Mouse (Mus musculus): Measurements from ENCODE around the gene Ptprt.
"Not testable (repeated sequence)": the region's sequence is repeated elsewhere in the genome, so short reads cannot be mapped to it uniquely, and the experiment has no call there.

Gene Ptprt

DNA sequence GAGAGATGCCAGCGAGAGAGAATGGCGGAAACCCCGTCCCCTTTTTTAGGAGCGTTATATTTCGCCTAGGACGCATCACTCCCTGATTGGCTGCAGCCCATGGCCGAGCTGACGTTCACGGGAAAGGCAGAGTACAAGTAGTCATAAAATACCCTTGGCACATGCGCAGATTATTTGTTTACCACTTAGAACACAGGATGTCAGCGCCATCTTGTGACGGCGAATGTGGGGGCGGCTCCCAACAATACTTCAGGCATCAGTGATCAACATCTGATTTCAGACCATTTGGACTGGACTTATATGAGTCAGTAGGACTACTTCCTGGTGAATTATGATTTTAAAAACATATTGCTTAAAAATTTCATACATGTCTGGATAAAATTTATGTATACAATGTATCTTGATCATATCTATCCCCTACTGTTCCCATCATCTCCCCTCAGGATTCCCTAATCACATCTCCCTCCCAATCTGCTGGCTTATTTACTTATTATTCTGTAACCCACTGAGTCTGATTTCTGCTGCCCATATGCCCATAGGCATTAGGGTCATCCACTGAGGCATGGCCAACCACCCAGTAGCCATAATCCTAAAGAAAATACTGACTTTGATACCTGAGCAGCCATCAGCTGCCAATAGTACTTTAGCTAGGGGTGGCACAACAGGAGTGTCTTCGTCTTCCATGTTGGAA is 1148.9 kb downstream of the Ptprt start:
- DNase-seq: not testable (repeated sequence)

DNA sequence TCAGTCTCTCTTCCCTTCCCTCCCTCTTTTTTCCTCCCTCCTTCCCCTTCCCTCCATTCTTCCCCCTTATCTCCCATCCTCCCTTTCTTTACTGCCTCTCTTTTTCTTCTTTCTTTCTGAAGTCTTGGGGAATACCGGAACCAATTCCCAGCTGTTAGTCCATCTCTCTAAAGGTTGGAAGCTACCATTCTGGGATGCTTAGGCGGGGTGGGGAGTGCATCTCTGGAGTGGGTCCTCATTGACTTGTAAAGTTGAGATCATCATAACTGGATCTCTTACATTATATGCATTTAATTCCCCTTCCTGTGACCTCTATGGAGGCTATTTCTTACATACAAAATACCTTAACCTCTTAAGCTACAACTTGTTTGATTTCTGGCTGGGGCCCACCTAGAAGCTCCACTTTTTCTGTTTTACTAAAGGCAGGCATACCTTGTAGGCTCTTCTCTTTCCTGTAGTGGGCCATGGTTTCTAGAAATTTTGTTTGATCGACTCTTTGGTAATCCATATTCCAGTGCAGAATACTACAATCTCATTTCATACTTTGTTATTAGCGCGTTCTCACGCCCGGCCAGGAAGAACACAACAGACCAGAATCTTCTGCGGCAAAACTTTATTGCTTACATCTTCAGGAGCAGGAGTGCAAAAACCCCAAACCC is 1149.7 kb downstream of the Ptprt start:
- DNase-seq: no peak

DNA sequence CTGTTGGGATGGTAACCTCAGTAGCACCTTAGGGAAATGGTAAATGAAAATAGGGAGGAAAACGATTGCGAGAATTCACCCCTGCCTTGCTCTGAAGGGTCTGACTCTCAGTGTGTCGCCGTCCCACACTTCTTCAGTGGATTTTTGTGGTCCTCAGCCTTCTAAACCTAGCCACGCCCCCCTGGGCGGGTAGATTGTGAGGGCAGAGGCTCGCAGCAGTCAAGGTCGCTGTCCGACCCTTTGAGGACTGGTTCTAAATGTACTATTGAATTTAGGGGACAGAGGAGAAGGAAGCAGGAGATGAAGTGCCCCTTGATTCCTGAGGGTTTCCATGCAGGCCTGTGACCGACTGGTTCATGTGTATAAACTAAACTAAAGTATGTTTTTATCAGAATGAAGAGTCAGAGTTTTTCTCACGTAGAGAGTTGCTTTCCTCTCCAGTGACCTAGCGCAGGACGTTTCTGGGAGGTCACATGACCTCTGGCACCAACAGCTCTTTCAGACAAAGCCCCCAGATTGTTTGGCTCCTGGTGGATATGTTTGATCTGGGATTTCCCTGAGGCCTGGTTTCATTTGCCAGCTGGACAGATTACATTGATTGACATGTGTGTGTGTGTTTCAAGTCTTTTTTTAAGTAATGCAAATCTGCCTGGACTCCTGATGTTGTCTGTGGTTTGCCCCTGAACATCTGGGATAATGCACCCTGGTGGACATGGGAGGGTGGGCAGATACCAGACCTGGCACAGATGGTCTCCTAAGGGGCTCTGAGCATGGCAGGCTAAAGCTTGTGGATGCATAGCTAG is 1161.6 kb downstream of the Ptprt start:
- no peak for DNase-seq

DNA sequence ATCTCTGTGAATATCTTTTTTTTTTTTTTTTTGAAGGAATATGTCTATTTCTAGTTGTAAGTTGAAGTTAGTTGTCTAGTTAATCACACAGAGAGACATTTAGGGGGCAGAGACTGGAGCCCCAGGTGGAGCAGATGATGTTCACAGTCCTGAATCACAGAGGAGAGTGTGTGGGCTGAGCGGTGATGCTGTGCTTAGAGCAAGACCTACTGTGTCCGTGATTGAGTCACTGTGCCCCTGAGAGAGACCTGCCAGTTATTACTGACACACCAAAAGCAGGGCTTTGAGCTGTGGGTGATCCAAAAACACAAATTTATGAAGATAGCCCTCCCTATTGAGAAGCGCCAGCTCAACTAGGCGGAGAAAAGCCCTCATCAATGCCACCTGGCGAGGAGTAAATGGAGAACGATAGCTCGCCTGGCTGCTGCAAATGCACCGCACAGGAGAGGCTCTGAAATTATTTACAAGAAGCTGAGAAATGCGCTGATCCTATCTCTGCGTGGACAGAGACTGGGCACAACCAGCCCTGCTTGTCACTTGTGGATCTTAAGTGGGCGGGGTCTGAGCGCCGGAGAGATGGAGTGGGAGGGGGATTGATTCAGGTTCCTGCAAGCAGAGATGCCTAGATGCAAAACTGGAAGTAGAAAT is 1162.4 kb downstream of the Ptprt start:
- no peak for DNase-seq

DNA sequence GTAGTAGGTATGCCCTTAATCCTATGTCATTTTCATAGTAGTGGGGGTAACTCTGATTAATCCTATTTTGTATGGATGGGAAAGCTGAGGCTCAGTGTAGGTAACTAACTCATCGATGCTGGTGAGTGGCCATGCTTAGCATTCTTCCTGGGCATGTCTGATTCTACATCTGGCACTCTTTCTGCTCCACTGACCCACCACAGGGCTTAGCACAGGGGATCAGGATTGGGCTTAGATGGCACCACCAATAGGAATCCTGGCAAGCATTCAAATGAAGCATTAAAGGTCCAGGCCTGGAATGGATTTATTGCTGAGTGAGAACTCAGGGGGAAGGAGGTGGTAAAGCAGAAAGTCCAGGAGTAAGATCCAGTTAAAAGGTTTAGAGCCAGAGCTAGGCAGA is 1179.2 kb downstream of the Ptprt start:
- no peak for DNase-seq

DNA sequence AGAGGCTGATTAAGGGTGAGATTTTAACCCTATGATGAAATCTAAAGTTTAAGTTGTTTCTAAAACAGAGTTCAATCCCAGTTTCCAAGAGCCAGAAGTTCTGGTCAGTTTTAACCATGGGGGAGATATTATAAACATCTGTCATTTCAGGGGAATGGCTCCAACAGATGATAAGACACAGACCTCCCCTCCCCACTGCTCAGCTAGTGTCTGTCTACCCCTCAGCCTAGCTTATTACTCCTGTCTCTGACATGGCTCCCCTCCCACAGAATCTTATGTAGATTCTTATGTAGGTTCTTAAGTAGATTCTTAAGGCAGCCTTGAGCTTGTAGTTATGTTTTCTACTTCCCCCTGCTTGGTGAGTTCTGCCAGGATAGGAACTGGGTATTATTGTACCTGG is 1180.5 kb downstream of the Ptprt start:
- DNase-seq: no peak

All from kidney, postnatal 36 days (tissue).